Mouse (Mus musculus): ENCODE results near the gene Agtrap. TPM values are rescaled to one million over a fixed set of nuclear protein-coding genes. Genes with fewer than 3 reads are reported as not detected.
A peak's percentile ranks its signal among the peaks of the same experiment; 100 is the strongest.
"Not testable (repeated sequence)": the region's sequence is repeated elsewhere in the genome, so short reads cannot be mapped to it uniquely, and the experiment has no call there.

Agtrap gene
- total RNA-seq (2014; fragmentation: Nextera tagmentation), result 15.4 and 26.3 TPM in 2 replicates
- total RNA-seq (2017), result 11.6 and 20.4 TPM in 2 replicates

DNA sequence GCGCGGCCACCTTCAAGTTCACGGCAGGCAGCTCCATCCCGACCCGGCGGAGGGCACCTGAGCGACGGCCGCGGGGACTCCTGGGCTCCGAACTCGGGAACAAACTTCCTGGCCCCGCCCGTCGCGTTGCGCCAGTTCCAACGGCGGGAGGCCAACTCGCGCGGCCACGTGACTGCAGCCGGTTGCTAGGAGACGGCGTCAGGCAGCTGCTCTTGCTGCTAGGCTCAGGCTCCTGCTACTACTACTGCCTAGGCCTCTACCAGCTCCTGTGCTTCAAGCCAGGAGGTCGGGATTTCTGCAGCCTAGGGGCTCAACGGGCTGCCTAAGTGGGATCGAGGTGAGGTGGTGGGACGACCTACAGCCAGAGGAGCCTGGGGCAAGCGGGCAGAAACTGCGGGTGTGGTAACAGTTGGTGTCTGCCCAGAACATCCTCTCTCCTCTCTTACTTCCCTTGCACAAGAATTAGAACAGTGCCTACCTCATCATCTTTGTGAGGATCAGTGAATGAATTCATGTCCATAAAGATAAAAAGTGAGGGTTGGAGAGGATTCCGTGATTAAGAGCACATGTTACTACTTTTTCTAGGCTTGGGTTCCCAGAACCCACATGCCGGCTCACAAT lies at the start of gene Agtrap:
TSS of gene Agtrap (minus strand) at position 125 of the 621 bp plus-strand sequence.
- ATAC-seq (replicated peaks; ENCODE audit: low FRiP score, low TSS enrichment, poor library complexity, severe bottlenecking), result peak; percentile 91

DNA sequence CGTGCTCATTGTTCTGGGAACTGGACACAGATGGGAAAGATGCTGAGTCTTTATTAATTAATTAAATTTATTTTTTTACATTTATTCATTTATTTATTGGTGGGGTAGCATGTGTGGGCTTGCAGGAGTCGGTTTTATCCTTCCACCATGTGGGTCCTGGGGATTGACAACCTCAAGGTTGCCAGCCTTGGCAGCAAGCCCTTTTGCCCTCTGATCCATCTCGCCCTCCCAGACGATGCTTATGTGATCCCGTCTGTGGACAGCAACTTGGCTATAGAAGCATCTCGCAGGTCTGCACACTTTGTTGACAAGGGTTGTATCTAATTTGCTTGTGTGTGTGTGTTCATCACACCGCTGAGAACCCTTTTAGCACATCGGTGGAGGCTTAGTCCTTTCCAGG lies 49.7 kb upstream of the Agtrap start:
- ATAC-seq (replicated peaks; ENCODE audit: low FRiP score, low TSS enrichment, poor library complexity, severe bottlenecking), result no peak

DNA sequence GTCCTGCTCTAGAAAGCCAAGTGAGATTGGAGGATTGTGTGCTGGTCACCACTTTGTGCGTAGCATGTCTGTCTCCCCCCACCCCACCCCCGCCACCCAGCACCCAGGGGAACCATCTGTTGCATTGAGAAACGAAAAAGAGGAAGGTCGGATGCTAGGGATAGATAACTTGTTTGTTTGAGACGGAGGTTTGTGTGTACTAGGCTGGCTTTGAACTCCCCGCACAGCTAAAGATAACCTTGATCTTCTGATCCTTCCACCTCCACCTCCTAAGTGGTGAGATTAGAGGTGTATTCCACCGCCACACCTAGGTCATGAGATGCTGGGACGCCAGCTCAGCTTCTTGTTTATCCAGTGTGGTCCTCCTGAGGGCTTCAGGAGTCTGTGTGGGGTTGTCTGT lies 47.2 kb upstream of the Agtrap start:
- no peak for ATAC-seq (replicated peaks; ENCODE audit: low FRiP score, low TSS enrichment, poor library complexity, severe bottlenecking)

DNA sequence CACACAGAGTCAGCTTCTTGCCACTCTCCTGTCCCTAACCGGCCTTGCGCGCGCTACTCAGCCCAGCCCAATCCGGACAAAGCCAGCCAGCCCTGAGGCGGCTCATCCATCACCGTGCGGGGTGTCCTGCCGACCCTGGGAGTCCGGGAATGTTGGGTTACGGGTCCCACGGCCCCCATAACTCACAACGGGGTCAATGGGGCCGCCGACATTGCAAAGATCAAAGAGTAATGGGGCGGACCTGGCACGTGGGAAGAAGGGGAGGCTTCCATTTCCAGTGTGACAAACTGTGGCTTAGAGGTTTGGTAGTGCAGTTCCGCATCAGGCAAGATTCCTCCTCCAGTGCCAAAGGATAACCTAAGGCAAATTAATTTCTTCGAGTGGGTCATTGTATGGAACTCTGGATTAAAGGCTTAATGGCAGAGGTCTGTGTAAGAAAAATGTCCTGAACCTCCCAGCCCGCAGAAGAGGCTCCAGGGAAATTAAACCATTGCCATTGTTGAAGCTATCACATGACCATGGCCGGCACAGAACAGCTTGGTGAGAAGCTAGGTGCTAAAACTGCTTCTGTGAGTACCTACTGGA lies 43.8 kb upstream of the Agtrap start:
- no peak; the same call in 1 of the 2 replicates for ATAC-seq (replicated peaks; ENCODE audit: low FRiP score, low TSS enrichment, poor library complexity, severe bottlenecking)

DNA sequence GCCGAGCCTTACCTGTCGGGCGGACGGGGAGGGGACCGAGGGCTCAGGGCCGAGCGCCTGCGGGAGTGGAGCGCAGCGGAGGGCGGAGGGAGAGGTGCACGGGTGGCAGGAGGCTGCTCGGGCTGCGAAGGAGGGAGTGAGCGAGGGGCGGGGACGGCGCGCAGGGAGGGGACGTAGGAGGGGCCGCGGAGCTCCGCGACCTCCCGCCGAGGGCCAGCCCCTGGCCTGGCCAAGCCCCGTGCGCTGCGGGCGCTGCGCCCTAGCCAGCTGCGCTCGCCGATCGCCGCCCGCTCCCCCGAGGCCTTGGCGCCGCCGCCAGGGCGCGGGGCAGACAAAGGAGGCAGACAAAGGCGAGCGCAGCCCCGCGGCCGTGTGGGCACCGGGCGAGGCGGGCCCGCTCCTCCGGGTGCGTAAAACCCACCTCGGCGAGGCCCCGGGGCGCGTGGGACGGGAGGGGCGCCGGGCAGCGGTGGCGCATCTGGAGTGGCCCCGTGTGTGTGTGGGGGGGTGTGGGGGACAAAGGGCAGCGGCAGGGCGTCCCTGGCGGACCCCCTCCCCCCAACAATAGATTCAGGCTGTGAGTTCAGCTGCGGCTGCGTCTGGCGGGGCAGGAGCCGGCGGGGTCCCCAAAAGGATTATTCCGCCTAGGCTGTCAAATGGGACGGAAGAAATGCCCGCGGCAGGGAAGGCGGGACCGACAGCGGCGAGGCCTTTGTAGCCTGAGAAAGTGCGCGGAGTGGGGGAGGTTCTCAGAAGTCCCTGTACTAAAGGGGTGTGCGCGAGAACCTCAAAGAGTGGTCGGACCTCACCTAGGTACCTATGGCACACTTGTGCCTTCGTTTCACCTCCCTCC lies 43.0 kb upstream of the Agtrap start, which contains the start of gene Draxin:
TSS of gene Draxin (minus strand) at position 138 of the 853 bp plus-strand sequence.
- ATAC-seq (replicated peaks; ENCODE audit: low FRiP score, low TSS enrichment, poor library complexity, severe bottlenecking), result peak; percentile 40

DNA sequence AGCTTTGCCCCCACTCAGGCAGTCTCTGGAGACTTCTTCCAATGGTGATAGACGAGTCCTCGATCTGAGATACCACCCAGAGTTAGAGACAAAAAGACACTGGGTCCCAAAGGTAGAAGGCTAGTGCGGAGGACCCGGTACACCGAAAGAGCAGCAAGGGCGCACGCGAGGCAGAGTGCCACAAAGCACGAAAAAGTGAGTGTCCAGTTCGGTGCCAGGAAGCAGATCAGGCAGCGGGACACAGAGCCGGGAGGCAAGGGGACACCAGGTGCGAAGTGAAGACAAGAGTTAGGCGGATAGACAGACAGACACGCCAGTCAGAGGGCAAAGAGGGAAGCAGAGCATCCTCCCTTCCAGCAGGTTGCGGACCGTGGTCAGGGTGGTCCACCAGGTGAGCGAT lies 42.3 kb upstream of the Agtrap start, which contains the start of gene Mad2l2:
TSS of gene Mad2l2 (plus strand) at position 252 of the 400 bp plus-strand sequence.
- no peak for ATAC-seq (replicated peaks; ENCODE audit: low FRiP score, low TSS enrichment, poor library complexity, severe bottlenecking)

DNA sequence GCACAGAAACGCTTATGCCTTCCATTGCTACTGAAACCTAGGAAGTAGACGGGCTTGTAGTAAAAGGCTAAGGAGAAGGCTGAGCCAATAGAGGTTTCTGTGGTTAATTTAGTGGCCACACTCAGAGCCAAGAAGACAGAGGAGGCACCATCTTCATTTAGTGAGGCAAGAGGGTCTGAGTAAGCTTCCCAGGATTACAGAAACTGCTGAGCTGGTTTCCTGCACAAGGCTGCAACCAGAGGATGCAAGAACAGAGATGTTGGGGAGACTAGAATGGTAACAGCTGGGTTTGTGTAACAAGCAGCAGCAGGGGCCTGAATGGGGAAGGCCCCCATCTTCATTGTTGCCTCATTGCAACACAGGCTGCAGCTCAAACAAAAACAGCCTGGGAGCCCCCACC lies 40.8 kb upstream of the Agtrap start:
- no peak for ATAC-seq (replicated peaks; ENCODE audit: low FRiP score, low TSS enrichment, poor library complexity, severe bottlenecking)

DNA sequence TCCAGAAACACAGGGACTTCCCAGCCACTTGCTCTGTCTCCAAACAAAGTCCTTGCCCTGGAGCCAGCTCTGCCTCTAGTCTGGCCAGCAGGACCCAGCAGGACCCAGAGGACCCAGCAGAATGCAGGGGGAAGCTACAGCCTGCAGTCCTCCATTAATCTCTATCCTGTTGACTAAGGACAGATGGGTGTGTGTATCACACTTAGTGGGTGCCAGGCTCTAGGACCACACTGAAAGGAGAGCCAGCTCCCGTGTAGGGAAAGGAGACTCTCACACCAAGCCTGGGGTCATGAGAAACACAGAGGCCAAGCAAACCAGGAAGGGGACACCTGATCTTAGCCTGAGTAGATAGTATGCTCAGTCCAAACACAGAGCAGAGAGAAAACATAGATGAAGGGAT lies 40.4 kb upstream of the Agtrap start:
- no peak for ATAC-seq (replicated peaks; ENCODE audit: low FRiP score, low TSS enrichment, poor library complexity, severe bottlenecking)

DNA sequence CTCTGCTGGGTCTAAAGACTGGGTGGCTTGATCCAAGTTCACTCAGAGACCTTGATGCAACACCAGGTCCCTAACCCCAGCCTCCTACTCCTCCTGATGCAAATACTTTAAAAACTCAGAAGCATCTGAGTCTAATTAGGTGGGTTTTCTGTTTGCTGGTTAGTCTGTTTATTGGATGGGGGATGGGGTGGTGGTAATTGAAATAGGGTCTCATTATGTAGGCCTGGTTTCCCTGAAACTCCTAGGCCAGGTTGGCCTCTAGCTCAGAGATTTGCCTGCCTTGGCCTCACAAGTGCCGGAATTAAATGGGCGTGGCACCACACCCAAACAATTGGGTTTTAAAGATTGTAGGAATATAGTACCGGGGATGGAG lies 34.8 kb upstream of the Agtrap start:
- ATAC-seq (replicated peaks; ENCODE audit: low FRiP score, low TSS enrichment, poor library complexity, severe bottlenecking), result no peak

DNA sequence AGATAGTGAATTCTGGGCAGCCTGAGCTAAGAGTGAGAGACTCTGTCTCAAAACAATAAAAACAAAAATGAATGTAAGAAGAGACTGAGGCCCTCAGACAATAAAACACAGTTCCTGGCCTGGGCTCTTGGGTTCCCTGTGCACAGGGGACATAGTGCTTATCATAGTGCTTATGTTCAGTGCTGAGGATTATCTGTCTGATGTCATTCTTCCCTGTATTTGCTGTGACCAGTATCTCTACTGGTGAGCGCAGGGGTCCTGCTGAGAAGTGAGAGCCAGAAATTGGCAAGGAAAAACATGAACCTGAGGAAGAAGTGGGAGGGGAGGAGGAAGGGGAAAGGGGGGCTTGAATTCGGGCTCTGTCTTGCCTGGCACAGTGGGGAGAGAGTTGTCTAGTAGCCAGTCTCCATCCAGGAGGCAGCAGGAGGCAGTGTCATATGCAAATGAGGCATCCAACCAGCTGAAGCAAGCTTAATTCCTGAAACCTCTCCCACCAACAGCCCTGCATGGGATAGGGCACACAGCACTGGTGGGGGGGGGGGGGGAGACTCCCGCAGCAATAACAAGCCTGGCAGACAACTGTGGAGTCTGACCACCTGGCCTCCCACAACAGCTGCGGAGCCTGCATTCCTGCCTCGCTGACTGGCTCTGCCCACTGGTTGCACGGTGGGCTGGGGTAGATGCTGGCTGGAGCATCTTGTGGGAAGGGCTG lies 34.3 kb upstream of the Agtrap start:
- no peak for ATAC-seq (replicated peaks; ENCODE audit: low FRiP score, low TSS enrichment, poor library complexity, severe bottlenecking)

DNA sequence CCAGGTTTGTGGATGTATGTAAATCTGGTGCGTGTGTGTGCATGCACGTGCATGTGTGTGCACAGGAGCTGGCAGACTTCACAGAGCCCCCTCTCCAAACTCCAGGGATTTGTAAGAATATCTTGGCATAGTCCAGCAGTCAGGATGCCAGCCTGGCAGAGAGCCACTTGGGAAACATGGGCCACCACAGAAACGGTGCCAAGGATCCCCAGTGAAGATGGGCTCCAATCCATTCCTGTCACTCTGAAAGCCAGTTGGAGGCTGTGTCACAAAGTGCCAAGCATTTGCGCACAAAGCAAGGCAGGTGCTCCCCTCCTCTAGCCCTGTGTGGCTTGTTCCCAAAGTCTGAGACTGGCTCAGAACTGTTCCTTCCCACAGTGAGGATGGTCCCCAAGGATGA lies 33.5 kb upstream of the Agtrap start:
- ATAC-seq (replicated peaks; ENCODE audit: low FRiP score, low TSS enrichment, poor library complexity, severe bottlenecking), result no peak

DNA sequence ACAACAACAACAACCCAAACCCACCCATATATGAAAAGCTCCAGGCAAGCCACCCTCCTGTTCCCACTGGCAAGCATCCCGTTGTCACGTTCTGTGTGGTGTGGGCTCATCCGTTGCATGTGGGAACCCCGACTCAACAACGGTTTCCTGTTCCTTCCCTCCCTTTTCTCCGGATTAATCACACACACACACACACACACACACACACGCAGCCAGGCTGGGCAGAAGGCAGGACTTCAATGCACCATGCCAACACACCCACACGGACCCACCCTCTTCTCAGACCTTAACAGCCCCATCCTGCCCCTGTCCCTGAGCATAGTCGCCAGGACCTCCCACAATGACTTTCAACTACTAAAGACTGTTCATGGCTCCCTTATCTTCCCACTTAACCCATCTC lies 32.7 kb upstream of the Agtrap start:
- ATAC-seq (replicated peaks; ENCODE audit: low FRiP score, low TSS enrichment, poor library complexity, severe bottlenecking), result peak; percentile 38; the same call in 1 of the 2 replicates

DNA sequence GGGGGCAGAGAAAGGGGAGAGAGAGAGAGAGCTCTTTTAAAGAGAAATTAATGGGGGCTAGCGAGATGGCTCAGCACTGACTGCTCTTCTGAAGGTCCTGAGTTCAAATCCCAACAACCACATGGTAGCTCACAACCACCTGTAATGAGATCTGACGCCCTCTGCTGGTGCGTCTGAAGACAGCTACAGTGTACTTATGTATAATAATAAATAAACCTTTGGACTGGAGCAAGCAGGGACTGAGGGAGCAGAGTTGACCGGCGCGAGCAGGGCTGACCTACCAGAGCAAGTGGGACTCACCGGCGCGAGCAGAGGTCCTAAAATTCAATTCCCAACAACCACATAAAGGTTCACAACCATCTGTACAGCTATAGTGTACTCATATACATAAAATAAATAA lies 31.7 kb upstream of the Agtrap start:
- ATAC-seq (replicated peaks; ENCODE audit: low FRiP score, low TSS enrichment, poor library complexity, severe bottlenecking), result not testable (repeated sequence)

DNA sequence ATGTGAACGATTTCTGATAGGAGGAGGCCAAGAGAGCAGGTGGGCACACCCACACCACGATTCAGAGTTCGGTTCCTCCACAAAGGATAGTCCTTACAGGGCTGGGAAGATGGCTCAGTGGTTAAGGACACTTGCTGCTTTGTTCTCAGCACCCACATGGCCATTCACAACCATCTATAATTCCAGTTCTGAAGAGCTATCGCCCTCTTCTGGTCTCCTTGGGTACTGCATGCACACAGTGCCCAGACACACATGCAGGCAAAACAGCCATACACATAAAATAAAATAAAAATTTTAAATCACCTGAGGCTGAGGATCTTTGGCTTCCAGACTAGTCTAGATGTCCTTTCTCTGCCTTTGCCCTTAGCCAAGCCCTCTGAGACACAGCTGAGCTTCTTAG lies 29.6 kb upstream of the Agtrap start:
- ATAC-seq (replicated peaks; ENCODE audit: low FRiP score, low TSS enrichment, poor library complexity, severe bottlenecking), result no peak

DNA sequence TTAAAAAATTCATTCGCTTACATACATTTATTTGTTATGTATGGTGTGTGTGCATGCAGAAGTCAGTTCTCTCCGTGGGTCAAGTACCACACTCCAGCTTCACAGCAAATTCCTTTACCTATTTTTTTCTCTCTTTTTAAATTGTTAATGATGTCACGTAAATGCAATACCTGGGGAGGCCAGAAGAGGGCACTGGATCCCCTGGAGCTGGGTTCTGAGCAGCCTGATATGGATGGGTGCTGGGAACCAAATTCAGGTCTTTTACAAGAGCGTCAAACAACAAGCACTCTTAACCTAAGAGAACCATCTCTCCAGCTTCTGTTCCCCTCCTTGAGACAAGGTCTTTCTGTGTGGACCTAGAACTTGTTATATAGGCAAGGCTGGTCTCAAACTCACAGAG lies 28.8 kb upstream of the Agtrap start:
- no peak for ATAC-seq (replicated peaks; ENCODE audit: low FRiP score, low TSS enrichment, poor library complexity, severe bottlenecking)

DNA sequence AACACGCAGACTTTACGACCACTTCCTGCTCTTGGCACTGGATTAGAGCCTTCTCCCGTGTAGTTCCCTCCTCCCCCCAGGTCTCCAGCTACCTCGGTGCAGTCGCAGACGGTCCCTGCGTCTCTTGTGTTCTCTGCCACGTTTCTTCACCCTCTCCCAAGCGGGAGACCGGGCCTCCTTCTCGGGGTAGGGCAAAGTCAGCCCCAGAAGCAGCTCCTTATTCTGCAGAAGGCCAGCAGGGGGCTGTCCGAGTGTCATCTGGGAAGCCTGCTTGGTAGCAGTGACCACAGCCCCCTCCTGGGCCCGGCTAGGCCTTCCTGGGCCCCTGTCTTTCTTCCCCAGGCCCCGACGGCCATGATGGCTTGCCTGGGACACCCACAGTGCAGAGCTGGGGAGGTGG lies 27.6 kb upstream of the Agtrap start:
- peak; percentile 67; the same call in 1 of the 2 replicates for ATAC-seq (replicated peaks; ENCODE audit: low FRiP score, low TSS enrichment, poor library complexity, severe bottlenecking)

DNA sequence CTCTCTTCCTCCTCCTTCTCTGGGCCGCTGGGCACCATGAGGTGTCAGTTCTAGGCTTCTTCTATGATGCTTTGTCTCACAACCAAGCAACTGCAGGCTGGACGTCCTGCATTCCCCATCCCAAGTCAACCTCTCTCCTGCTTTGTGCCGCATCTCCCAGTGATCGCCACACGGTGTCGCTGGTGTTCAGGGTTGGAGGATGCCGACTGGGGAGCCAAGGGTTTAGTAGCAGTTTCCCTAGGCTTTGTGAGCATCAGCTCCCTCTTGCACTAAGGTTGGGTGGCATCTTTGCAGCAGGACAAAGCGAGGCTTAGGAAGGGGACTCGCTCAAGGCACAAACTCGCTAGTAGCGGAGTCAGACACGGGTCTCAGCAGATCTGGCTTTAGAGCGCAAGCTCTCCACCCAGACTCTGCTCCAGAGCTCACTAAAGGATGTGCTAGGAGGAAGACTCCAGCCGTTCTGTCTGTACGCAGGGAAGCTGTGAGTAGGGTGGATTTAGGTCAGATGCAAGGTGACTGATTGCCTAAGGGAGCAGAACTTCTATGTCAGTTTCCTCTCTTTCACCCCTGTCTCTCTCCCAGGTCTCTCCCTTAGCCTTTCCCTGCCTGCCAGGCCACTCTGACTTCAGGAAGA lies 27.0 kb upstream of the Agtrap start:
- peak; percentile 90 for ATAC-seq (replicated peaks; ENCODE audit: low FRiP score, low TSS enrichment, poor library complexity, severe bottlenecking)

DNA sequence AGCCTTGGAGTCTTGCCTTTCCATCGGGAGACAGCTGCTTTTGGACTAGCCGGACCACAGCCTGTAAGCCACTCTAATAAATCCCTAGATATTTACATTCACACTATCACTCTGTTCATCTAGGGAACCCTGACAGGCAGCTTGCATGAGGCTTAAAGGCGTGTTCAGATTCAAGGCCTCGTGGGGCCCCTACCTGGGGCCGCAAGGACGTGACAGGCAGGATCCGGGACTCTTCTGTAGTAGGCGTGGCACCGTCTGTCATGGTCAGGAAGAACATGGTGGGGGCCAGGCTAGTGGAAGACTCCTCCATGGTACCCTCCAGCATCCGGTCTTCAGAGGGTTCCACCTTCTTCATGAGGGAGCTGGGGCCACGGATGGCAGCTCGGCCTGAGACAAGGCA lies 24.7 kb upstream of the Agtrap start:
- no peak for ATAC-seq (replicated peaks; ENCODE audit: low FRiP score, low TSS enrichment, poor library complexity, severe bottlenecking)

DNA sequence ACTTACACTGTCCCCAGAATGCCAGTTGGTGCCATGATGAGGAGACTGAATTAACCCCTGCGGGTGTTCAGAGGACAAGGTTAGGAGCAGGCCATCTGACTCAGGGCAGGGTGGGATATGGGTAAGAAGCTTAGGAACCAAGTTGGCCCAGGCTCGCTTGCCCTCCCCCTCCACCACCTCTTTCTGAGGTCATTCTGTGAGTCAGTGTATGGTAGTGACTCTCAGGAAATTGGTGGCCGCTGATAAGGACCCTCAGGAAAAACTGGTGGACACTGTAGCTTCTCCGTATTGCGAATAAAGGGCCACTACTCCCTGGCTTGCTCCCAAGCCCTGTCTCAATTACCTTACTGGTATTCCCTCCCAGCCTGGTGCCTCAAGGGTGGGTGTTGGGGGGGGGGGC lies 21.4 kb upstream of the Agtrap start:
- ATAC-seq (replicated peaks; ENCODE audit: low FRiP score, low TSS enrichment, poor library complexity, severe bottlenecking), result 0 out of 2 replicates have a peak, but pooled peaks have one; percentile 15
